Mouse (Mus musculus) heart, adult 2 months (tissue): ENCODE measurements at regions not wholly inside any gene's neighbourhood (a gene's known extent, or its start where the extent isn't known, plus 50 kb on each side); places are given as distances from the start of the nearest gene placed in this dataset.
"Not testable (repeated sequence)": the region's sequence is repeated elsewhere in the genome, so short reads cannot be mapped to it uniquely, and the experiment has no call there.

ENCODE experiments used
- DNase-seq, 2 experiments: peaks; one replicate each; pipeline ENCODE4 v3.0.0; 2021
- H3K27ac ChIP-seq: fragments of 200-600 bp; 2 replicates; pipeline ENCODE4 v1.8.1; 2022
- H3K27me3 ChIP-seq: fragments of 200-500 bp; 2 replicates; pipeline ENCODE4 v1.6.1; 2012; ENCODE audit warnings: mild to moderate bottlenecking, low read length, inconsistent platforms, mixed read lengths; ENCODE audit not compliant: control insufficient read depth, insufficient read depth
- H3K36me3 ChIP-seq: fragments of 200-500 bp; 2 replicates; pipeline ENCODE4 v1.6.1; 2012; ENCODE audit warnings: low read length, inconsistent platforms; ENCODE audit not compliant: control insufficient read depth, insufficient read depth
- H3K4me1 ChIP-seq: fragments of 200-500 bp; 2 replicates; pipeline ENCODE4 v1.6.1; 2011; ENCODE audit warnings: low read length; ENCODE audit not compliant: control insufficient read depth, insufficient read depth
- H3K4me3 ChIP-seq: fragments of 200-600 bp; 2 replicates; pipeline ENCODE4 v1.8.1; 2022
- H3K79me2 ChIP-seq: fragments of 200-500 bp; replicated peaks from 2 replicates; pipeline ENCODE4 v1.6.1; 2012; ENCODE audit warnings: mild to moderate bottlenecking, inconsistent platforms, low read length, moderate library complexity, mixed read lengths; ENCODE audit not compliant: control insufficient read depth, insufficient read depth
- H3K9ac ChIP-seq: fragments of 200-500 bp; 2 replicates; pipeline ENCODE4 v1.6.1; 2012; ENCODE audit warnings: low read depth, mild to moderate bottlenecking, control low read depth, inconsistent platforms, low read length, mixed read lengths
- CTCF ChIP-seq: fragments of 200-600 bp; IDR thresholded peaks from 2 replicates; pipeline ENCODE4 v1.8.1; 2022; ENCODE audit warnings: antibody characterized with exemption, mild to moderate bottlenecking, moderate library complexity
- EP300 ChIP-seq: fragments of 200-500 bp; IDR thresholded peaks from 2 replicates; pipeline ENCODE4 v1.6.1; 2011; ENCODE audit warnings: low read depth, low read length, control low read depth; ENCODE audit not compliant: insufficient read depth
- POLR2A ChIP-seq: fragments of 200-500 bp; IDR thresholded peaks from 2 replicates; pipeline ENCODE4 v1.6.1; 2011; ENCODE audit warnings: mild to moderate bottlenecking, low read depth, low read length, control low read depth; ENCODE audit not compliant: insufficient read depth
- WGBS: fragments of 180-500 bp; shearing (Covaris S2); methylation state at CpG from one replicate; pipeline ENCODE4 v1.1.7; 2018; 5-methylcytosine and 5-hydroxymethylcytosine counted together
- intact Hi-C: fragments of 180-260 bp; cut with DNase I; formaldehyde crosslinking; loops from one replicate; pipeline ENCODE4 v1.15.1; 2025

GRCm38 (mm10) chr11:20390622-20391021 lies 58.1 kb upstream of the Slc1a4 start:
- no peak for DNase-seq
- intact Hi-C loops = no loop called here
- WGBS = 74% methylated on average over 3 of the region's 3 CpGs
- no peaks in the 10 kb centered on the region for H3K27me3 ChIP-seq
- no peak overlapping the region for H3K4me3 ChIP-seq
- H3K36me3 ChIP-seq = no peaks in the 10 kb centered on the region
- H3K9ac ChIP-seq = no peak overlapping the region
- no peak overlapping the region for H3K27ac ChIP-seq
- no peaks in the 10 kb centered on the region for H3K4me1 ChIP-seq
- TF ChIP-seq POLR2A (no peak), EP300 (no peak), CTCF (no peak)
- no peaks in the 10 kb centered on the region for H3K79me2 ChIP-seq

DNA sequence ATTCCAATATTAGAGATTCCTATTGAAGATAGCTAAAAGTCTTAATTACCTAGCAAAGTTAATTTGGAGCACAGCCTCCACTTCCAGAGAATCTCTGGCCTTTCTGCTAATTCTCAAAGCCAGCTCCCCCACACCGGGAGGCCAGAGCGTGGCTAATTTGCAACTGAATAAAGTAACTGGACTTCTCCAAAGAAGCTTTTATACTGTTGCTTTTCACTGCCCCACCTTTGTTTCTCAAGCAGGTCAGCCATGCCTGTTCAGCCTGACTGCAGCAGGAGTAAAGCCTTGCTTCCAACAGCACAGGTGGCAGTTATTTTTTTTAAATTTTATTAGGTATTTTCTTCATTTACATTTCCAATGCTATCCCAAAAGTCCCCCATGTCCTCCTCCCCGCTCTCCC lies 60.8 kb upstream of the Slc1a4 start:
- H3K4me1 ChIP-seq, intact Hi-C loops, H3K27ac ChIP-seq, DNase-seq, H3K9ac ChIP-seq, H3K4me3 ChIP-seq, H3K79me2 ChIP-seq, H3K27me3 ChIP-seq, H3K36me3 ChIP-seq: not testable (repeated sequence)
- WGBS = 89% methylated on average over 3 of the region's 3 CpGs

- H3K27ac ChIP-seq, H3K4me1 ChIP-seq, intact Hi-C loops, H3K4me3 ChIP-seq, H3K79me2 ChIP-seq, DNase-seq, H3K9ac ChIP-seq, H3K36me3 ChIP-seq, H3K27me3 ChIP-seq: not testable (repeated sequence)
- 95% methylated on average over 3 of the region's 3 CpGs for WGBS
Observed at GRCm38 (mm10) chr11:20393807-20394206, 61.3 kb upstream of the Slc1a4 start.

- no peak overlapping the region for H3K9ac ChIP-seq
- no peak overlapping the region for H3K27ac ChIP-seq
- no peak for DNase-seq
- TF ChIP-seq POLR2A (no peak), EP300 (no peak), CTCF (no peak)
- H3K4me1 ChIP-seq = no peaks in the 10 kb centered on the region
- no peaks in the 10 kb centered on the region for H3K27me3 ChIP-seq
- 86% methylated on average over 7 of the region's 7 CpGs for WGBS
- H3K79me2 ChIP-seq = no peaks in the 10 kb centered on the region
- intact Hi-C loops = no loop called here
- no peak overlapping the region for H3K4me3 ChIP-seq
- no peaks in the 10 kb centered on the region for H3K36me3 ChIP-seq
Observed at GRCm38 (mm10) chr11:20395848-20396203, 63.3 kb upstream of the Slc1a4 start.

GRCm38 (mm10) chr11:20396204-20396848 lies 63.8 kb upstream of the Slc1a4 start:
- no peaks in the 10 kb centered on the region for H3K27me3 ChIP-seq
- no peak for DNase-seq
- no peaks in the 10 kb centered on the region for H3K36me3 ChIP-seq
- WGBS = 66% methylated on average over 11 of the region's 11 CpGs
- no peak overlapping the region for H3K27ac ChIP-seq
- no peaks in the 10 kb centered on the region for H3K79me2 ChIP-seq
- TF ChIP-seq POLR2A = no peak
- no peak for TF ChIP-seq EP300
- TF ChIP-seq CTCF = no peak
- intact Hi-C loops = no loop called here
- H3K4me1 ChIP-seq = no peaks in the 10 kb centered on the region
- H3K9ac ChIP-seq = no peak overlapping the region
- H3K4me3 ChIP-seq = no peak overlapping the region

- TF ChIP-seq POLR2A (no peak), EP300 (no peak), CTCF (no peak)
- 33% methylated on average over 3 of the region's 3 CpGs for WGBS
- Histone ChIP-seq H3K27ac (no peak overlapping the region), H3K27me3 (no peaks in the 10 kb centered on the region), H3K4me1 (no peaks in the 10 kb centered on the region), H3K4me3 (no peak overlapping the region), H3K79me2 (no peaks in the 10 kb centered on the region), H3K36me3 (no peaks in the 10 kb centered on the region), H3K9ac (no peak overlapping the region)
- intact Hi-C loops = no loop called here
- no peak for DNase-seq
Observed at GRCm38 (mm10) chr11:20396884-20397283, 64.4 kb upstream of the Slc1a4 start.
